Mouse (Mus musculus) gastrocnemius, postnatal 14 days (tissue): ENCODE measurements around the gene Klrb1b. TPM values are rescaled to one million over a fixed set of nuclear protein-coding genes. Genes with fewer than 3 reads are reported as not detected.
"Not testable (repeated sequence)": the region's sequence is repeated elsewhere in the genome, so short reads cannot be mapped to it uniquely, and the experiment has no call there.

ENCODE experiments used
- DNase-seq: peaks from one replicate; pipeline ENCODE4 v3.0.0; 2021; ENCODE audit warnings: mixed read lengths
- intact Hi-C: fragments of 180-260 bp; cut with DNase I; formaldehyde crosslinking; loops from one replicate; pipeline ENCODE4 v1.15.1; 2025; ENCODE audit warnings: low total_unique reads
- total RNA-seq, 2 experiments: library from RNA; stranded (reverse); gene quantifications; 2 replicates each; pipeline ENCODE4 v1.2.3; 2021

Klrb1b gene
- total RNA-seq, 2 experiments from 2014 or later = not detected

DNA sequence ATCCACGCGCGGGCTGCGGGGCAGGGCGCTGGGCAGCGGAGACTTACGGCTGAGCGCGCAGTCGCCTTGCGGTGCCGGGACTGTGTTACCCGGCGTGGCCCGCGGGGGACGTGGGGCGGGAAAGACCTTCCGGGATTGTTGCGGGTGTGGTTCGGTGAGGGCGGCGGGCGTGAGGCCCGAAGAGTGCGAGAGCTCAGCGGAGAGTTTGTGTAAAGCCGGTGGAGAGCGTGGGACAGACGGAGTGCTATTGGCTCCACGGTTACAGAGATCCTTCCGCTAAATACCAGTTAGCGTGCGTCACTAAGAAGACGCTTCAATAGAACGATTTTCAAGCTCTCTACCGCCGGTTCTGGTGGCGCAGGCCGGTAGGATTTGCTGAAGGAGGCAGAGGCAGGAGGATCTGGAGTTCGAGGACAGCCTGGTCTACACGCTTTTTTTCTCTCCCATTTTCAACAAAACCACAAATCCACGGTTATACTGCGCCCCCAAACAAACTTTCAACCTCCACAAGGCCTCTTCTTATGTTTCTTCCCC is 16.9 kb upstream of the Klrb1b start:
- intact Hi-C loops = loop anchor here (5.0 kb wide), 1 partner anchor 36 kb away; no protein-coding TSS in a partner anchor

DNA sequence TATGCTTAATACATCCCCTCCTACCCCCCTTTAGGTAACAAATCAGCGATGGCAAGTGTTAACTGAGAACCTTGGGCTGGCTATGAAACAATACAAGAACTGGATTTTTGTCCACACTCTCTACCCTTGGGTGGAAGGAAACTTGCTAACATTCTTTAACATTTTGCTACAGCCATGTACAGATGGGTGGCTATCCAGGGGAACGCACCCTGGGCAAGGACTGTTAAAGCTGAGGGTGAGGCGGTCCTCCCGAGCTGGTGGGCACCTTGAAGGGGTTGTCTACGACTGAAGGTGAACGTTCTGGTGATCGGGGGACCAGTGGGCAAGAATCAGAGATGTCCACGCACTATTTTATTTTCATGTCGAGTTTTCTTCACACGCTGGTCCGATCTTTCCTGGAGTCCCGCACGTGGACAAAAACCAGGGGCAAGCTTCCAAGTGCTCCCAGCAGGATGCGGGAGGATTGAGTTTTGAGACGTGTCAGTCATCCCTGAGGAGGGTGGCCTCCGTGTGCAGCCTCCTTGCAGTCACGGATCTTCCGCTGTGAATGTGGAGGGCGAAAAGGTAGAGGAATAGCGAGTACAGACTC is 16.3 kb upstream of the Klrb1b start:
- intact Hi-C loops = loop anchor here (5.0 kb wide), 1 partner anchor 35 kb away; no protein-coding TSS in a partner anchor
- peak; percentile 12 for DNase-seq

More for the DNA sequence above, 16.9 kb upstream of the Klrb1b start:
- DNase-seq = peak; percentile 79

DNA sequence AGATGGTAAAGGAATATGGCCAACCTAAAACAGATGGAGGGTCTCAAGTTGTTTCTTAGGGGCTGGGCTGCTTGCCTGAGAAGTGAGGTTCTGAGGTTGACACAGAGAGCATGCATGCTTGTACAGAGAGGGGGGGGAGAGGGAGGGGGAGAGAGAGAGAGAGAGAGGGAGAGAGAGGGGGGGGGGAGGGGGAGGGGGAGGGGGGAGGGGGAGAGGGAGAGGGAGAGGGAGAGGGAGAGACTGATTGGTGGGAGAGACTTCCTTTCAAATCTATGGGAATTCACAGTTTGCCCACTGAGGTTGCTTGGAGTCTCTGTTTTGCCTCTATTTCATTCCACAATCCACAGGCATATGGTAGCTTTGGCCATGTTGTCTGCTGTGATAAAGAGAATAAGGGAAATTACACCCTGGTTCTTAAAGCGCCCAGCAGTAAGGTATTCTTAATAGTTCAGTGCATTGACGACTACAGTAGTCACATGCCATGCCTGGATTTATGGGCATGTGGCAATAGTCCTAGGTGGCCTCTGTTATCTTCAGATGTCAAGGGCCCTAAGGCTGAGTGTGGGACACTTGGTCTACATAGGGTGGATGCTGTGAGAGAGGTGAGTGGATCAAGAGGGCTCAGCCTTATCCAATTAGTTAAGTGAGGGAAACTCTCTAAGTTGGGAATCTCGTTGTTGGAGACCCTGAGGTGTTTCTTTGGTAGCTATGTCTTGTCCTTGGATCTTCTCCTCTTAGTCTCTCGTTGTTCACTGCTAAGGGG is 15.4 kb upstream of the Klrb1b start:
- no peak for DNase-seq
- intact Hi-C loops = loop anchor here (5.0 kb wide), 1 partner anchor 34 kb away; no protein-coding TSS in a partner anchor

DNA sequence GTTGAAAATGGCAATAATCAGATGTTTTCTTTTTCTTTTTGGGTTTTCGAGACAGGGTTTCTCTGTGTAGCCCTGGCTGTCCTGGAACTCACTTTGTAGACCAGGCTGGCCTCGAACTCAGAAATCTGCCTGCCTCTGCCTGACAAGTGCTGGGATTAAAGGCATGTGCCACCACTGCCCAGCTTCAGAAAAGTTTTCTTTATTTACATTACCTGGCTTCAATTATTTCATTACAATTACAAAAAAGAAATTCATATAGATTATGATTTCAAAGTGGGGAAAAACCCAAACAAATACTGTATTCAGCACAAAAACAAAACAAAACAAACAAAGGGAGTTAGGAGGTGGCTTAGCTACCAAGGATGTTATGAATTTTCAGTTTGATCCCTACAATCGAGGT is 14.5 kb upstream of the Klrb1b start:
- intact Hi-C loops = loop anchor here (5.0 kb wide), 1 partner anchor 33 kb away; no protein-coding TSS in a partner anchor
- not testable (repeated sequence) for DNase-seq

GRCm38 (mm10) chr6:128839921-128840320 is 13.8 kb upstream of the Klrb1b start:
- no peak for DNase-seq
- intact Hi-C loops = loop anchor here (2.0 to 5.0 kb wide), 2 partner anchors 33 to 79 kb away; no protein-coding TSS in a partner anchor

DNA sequence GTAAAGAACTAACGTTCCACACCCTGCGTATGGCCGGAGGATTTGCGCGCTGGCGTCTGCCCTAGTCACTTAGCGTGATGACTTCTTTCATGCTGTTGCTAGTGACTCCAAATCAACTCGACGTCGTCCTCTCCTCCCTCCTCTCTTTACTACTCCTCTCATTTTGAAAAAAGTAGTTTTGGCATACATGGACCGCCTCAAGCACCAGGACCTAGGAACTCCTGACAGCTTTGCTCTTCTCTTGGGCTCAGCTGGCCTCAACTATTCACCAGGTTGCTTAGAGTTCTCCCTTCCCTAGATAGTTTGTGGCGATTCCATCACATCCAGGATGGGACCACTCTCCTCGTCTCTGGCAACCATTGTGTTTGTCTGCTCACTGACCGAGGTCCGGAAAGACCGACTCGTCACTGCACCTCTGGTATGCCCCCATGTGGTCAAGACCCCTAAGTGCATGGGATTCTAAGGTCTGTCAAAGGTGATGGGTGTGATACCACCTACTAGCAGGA is 13.2 kb upstream of the Klrb1b start:
- peak; percentile 84 for DNase-seq
- intact Hi-C loops = loop anchor here (2.0 kb wide), 1 partner anchor 79 kb away; no protein-coding TSS in a partner anchor

DNA sequence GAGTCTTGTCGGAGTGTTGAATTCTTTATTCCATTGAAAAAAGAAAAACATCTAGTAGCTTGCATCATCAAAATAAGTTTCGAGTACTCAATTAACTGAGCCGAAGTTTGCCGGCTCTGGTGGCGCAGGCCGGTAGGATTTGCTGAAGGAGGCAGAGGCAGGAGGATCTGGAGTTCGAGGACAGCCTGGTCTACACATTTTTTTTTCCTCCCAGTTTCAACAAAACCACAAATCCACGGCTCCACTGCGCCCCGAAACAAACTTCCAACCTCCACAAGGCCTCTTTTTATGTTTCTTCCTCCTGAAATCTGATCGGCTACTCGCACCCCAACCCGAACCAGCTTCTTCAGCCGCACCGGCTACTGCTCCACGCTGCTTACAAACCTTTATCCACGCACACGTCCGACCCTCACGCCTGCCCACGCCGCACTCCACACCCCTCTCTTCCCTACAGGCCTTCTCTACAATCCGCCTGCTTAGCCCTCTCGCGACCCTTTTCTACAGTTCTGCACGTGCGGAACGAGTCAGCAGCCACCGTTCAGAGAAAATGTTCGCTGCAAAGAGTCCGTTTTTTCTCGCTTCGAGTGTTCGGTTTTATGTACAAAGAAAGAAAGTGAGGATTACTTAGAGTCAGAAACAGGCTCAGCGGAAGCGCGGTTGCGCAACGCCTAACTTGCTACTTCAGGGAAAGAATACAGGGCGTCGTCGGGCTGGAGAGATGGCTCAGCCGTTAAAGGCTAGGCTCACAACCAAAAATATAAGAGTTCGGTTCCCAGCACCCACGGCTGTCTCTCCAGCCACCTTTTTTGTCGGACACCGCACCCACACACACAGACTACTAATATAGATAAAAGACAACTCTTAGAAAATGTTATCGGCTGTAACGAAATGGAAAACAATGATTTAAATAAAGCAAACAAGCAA is 12.5 kb upstream of the Klrb1b start:
- intact Hi-C loops = loop anchor here (2.0 kb wide), 1 partner anchor 78 kb away; no protein-coding TSS in a partner anchor
- DNase-seq = peak; percentile 81

DNA sequence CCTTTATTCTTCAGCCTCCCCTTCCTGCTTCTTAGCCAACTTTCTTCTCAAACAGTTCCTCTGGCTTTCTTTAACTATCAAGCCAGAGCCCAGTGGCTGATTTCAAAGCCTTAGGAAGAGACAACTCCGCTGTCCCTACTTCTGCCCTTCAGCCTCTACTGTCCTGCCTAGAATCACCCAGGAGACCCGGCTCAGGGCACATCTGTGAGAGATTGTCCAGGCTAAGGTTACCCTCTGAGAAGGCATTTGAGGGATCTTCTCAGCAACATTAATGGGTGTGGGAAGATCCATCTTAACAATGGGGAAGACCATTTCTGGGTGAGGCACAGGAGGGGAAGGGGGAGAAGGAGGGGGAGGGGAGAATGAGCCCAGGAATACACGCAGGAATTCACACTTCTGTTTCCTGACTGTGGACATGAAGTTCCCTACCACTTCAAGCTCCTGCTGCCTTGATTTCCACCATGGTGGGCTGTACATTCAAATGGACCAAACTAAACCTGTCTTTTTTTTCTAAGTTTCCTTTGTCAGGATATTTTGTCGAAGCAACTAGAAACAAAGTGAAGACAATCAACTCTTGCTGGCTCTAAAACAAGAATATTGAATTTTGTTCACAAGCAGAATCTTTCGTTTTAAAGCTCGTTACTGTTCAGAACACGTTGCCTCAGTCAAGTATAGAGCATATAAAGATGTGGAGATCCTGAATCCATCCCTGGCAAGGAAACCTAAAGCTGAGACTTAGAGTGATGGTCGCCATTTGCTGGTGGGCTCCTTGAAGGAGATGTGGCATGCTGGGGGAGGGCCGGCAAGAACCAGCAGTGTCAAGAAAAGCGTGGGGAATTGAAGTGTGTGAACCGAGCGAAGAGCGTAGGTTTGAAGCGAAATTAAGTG is 11.6 kb upstream of the Klrb1b start:
- DNase-seq = no peak
- intact Hi-C loops = loop anchor here (2.0 kb wide), 1 partner anchor 77 kb away; no protein-coding TSS in a partner anchor

DNA sequence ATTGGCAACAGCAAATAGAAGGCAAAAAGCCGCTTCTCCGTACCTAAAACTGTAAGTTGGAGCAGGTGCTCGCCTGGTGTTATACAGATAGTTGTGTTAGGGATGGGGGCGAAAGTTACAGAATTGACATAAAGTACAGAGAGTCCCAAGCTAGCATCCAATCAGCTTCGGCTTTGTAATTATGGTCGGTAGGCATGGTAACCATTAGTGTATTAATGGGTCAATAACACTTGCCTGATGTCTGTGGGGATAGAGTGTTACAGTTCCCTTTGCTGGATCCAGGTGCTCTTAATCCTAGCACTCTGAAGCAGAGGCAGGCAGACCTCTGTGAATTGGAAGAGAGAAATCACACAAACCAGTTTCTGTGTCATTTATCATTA is 10.8 kb upstream of the Klrb1b start:
- intact Hi-C loops = no loop called here

DNA sequence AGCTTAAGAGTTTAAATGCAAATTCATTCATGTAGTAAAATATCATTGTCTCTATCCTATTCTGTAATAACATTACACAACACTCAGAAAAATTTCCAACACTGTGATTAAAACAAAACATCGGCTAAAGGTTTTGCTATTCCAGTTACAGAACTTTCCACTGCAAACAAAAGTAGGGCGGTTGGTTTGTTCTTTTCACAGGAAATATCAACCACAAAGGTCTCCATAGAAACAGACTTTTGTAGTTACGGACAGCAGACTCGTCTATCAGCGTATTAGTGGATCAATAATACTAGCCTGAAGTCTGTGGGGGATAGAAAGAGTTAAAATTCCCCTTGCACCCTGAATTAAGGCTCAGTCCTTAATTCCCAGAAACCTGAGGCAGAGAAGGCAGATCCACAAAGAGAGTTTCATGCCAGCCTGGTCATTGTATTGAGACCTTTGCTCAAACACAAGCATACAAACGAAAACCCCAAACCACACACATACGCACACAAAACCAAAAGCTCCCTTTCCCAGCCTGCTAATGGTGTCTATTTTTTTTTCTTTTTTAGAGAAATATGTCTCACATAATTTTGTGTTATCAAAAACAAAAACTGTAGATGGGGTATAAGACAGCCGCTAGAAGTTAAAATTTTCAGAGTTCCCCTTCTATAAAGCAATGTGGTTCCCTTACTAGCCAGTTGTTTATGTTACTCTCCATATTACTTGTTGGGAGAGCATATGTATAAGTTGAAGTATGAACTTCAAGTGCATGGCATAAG is 10.2 kb upstream of the Klrb1b start:
- no peak for DNase-seq
- intact Hi-C loops = no loop called here

More for the DNA sequence above, 10.8 kb upstream of the Klrb1b start:
- DNase-seq = no peak

- intact Hi-C loops = no loop called here
- no peak for DNase-seq
Measured at GRCm38 (mm10) chr6:128835571-128835970, 9.4 kb upstream of the Klrb1b start.

DNA sequence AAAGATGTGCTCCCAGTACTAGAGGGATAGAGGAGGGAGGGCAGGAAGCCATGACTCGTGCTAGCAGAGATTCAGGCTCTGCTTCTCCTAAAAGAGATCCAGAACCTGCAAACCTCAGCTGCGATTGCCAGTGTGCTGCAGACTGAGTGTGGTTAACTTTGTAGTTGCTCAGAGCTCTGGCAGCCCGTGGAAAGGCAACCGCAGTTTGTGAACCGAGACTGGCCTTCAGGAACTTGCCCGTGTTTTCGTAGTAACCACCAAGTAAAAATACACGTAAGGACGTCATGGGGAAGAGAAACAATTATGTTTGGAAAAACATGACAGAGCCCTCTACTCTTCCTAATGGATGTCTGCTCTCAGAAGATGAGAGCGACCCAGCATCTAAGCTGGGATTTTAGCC is 6.9 kb upstream of the Klrb1b start:
- no peak for DNase-seq
- intact Hi-C loops = no loop called here

GRCm38 (mm10) chr6:128829837-128830236 is 3.7 kb upstream of the Klrb1b start:
- no peak for DNase-seq
- intact Hi-C loops = no loop called here

GRCm38 (mm10) chr6:128826781-128827180 is 650 bp upstream of the Klrb1b start:
- DNase-seq = no peak
- intact Hi-C loops = no loop called here

GRCm38 (mm10) chr6:128818083-128818802 is 7.9 kb downstream of the Klrb1b start:
- DNase-seq = no peak
- intact Hi-C loops = no loop called here

GRCm38 (mm10) chr6:128808532-128808931 is 17.6 kb downstream of the Klrb1b start:
- intact Hi-C loops = loop anchor here (5.0 kb wide), 1 partner anchor 34 kb away; no protein-coding TSS in a partner anchor
- DNase-seq = no peak

GRCm38 (mm10) chr6:128807021-128807420 is 19.1 kb downstream of the Klrb1b start:
- no peak for DNase-seq
- intact Hi-C loops = loop anchor here (5.0 kb wide), 1 partner anchor 35 kb away; no protein-coding TSS in a partner anchor
